Mouse (Mus musculus) forebrain, embryonic 12.5 days (tissue): ENCODE measurements at regions not wholly inside any gene's neighbourhood (a gene's known extent, or its start where the extent isn't known, plus 50 kb on each side); places are given as distances from the start of the nearest gene placed in this dataset.

Experiments
- ATAC-seq: fragments of 200-750 bp; cut with Nextera tagmentation; 2 replicates; pipeline ENCODE4 v1.8.0; 2017; ENCODE audit warnings: moderate TSS enrichment; ENCODE audit not compliant: low FRiP score
- H3K27ac ChIP-seq: fragments of 300-500 bp; sonication (generic); 2 replicates; pipeline ENCODE4 v1.5.1; 2016; ENCODE audit warnings: mild to moderate bottlenecking
- H3K27me3 ChIP-seq: fragments of 300-500 bp; sonication (generic); 2 replicates; pipeline ENCODE4 v1.6.1; 2016; ENCODE audit warnings: mild to moderate bottlenecking
- H3K36me3 ChIP-seq: fragments of 300-500 bp; sonication (generic); replicated peaks from 2 replicates; pipeline ENCODE4 v1.6.1; 2016; ENCODE audit warnings: mild to moderate bottlenecking
- H3K4me1 ChIP-seq: fragments of 300-500 bp; sonication (generic); 2 replicates; pipeline ENCODE4 v1.6.1; 2016
- H3K4me2 ChIP-seq: fragments of 300-500 bp; sonication (generic); 2 replicates; pipeline ENCODE4 v1.6.1; 2016; ENCODE audit warnings: mild to moderate bottlenecking, moderate library complexity
- H3K4me3 ChIP-seq: fragments of 300-500 bp; sonication (generic); replicated peaks from 2 replicates; pipeline ENCODE4 v1.5.1; 2016; ENCODE audit warnings: mild to moderate bottlenecking
- H3K9ac ChIP-seq: fragments of 300-500 bp; sonication (generic); 2 replicates; pipeline ENCODE4 v1.6.1; 2016; ENCODE audit warnings: mild to moderate bottlenecking
- H3K9me3 ChIP-seq: fragments of 300-500 bp; sonication (generic); 2 replicates; pipeline ENCODE4 v1.6.1; 2016
- WGBS: fragments of 180-500 bp; shearing (Covaris S2); methylation state at CpG from one replicate; pipeline ENCODE4 v1.1.7; 2016; 5-methylcytosine and 5-hydroxymethylcytosine counted together

DNA sequence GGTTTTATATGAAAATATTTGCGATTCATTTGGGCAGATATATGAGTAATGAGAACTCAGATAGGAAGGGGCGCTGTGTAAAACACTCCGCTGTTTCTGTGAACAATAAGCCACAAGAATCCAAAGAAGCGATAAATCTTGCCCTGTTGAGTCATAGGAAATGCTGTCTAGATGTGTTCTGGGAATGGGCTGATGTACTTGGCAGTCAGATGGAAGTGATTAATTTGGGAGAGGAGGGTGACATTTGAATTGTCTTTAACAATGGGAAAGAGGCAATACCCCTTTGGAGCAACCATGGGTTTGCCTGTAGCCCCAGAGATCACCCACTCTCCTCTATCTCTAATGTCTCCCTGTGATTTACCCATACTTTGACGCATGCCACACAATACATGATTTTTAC lies 160.4 kb downstream of the Dusp6 start:
- Histone ChIP-seq H3K9ac (no peak overlapping the region), H3K27ac (no peak overlapping the region), H3K4me2 (no peak overlapping the region), H3K4me1 (peaks cover 8% of the 10 kb centered on the region), H3K4me3 (no peak overlapping the region), H3K9me3 (no peaks in the 10 kb centered on the region), H3K27me3 (no peaks in the 10 kb centered on the region), H3K36me3 (no peaks in the 10 kb centered on the region)
- WGBS = 92% methylated on average over 5 of the region's 5 CpGs
- no peak for ATAC-seq

DNA sequence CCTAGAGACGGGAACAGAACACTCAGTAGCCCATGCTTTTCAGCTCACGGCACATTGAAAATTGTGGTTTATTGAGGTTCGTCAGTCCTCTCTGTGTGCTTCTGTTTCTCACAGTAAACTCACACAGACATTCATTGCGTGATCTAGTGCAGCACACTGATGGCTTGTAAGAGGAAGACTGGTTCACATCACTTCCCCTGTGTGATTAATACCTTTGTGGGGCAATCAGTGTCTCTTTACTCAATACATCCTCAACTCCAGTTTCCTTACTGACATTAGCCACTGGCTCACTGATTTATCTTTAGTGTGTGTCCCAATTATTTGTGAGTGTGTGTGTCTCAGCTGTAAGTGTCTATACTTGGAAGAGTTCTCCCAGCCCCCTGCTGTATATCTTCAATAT lies 162.2 kb downstream of the Dusp6 start:
- Histone ChIP-seq H3K4me2 (no peak overlapping the region), H3K27ac (no peak overlapping the region), H3K4me1 (no peaks in the 10 kb centered on the region), H3K27me3 (no peaks in the 10 kb centered on the region), H3K36me3 (no peaks in the 10 kb centered on the region), H3K9me3 (no peaks in the 10 kb centered on the region), H3K9ac (no peak overlapping the region), H3K4me3 (no peak overlapping the region)
- no peak for ATAC-seq
- 94% methylated on average over 4 of the region's 4 CpGs for WGBS

DNA sequence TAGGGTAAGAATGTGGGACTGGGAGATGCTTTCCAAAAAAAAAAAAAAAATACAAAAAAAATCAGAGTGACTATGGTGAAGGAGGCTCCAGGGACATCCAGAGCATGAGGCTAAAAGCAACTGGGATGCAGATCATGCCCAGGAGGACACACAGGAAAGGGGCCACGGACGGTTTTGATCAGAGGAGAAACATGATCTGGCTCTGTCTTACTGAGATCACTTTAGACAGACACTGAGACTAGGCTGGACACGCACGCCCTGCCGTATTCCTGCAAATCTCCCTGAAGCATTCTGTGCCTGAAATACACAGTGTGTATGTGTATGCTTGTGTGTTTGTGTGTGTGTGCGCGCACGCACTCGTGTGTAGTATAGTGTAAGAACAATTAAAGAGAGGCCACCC lies 167.1 kb downstream of the Dusp6 start:
- no peaks in the 10 kb centered on the region for H3K36me3 ChIP-seq
- H3K4me1 ChIP-seq = peaks cover 5% of the 10 kb centered on the region
- H3K27ac ChIP-seq = no peak overlapping the region
- WGBS = 69% methylated on average over 9 of the region's 9 CpGs
- no peak for ATAC-seq
- no peaks in the 10 kb centered on the region for H3K9me3 ChIP-seq
- H3K27me3 ChIP-seq = no peaks in the 10 kb centered on the region
- H3K4me3 ChIP-seq = no peak overlapping the region
- H3K4me2 ChIP-seq = no peak overlapping the region
- H3K9ac ChIP-seq = no peak overlapping the region

DNA sequence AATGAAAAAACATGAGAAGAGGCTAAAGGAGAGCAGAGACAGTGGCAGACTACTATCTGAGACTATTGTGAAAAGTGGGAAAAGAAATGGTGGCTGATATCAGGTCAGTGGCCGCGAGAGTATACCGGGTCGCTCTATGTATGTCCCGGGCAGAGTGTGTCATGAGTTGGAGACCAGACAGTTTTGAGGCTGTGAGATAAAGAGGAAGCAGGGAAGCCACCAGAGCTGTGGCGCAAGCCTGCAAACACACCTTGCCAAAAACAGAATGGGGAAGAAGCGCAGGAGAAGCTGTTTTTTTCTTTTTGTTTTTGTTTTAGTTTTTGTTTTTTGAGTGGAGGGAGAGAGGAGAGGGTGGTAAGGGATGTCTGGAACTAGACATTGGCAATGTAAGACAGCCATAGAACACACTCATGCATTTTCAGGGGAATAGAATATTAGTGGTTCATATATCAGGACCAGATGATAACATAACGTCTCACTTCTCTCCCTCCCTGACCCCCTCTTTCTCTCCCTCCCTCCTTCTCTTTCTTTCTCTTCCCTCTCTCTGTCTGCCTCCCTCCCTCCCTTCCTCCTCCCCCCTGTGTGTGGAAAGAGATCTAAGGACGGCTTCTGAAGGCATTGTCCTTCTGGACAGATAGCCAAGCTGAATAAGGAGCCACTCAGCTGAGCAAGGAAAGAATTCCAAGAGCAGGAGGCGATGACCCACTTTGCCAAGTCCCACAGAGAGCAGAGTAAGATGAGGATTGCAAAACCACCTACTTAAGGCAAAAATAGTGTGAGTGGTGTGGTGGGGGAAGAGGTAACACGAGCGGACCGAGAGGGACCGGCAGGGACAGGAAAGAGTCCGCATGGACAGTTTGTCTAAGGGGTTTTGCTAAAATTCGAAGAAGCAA lies 167.9 kb downstream of the Dusp6 start:
- 68% methylated on average over 16 of the region's 16 CpGs for WGBS
- H3K4me2 ChIP-seq = no peak overlapping the region
- no peak overlapping the region for H3K27ac ChIP-seq

DNA sequence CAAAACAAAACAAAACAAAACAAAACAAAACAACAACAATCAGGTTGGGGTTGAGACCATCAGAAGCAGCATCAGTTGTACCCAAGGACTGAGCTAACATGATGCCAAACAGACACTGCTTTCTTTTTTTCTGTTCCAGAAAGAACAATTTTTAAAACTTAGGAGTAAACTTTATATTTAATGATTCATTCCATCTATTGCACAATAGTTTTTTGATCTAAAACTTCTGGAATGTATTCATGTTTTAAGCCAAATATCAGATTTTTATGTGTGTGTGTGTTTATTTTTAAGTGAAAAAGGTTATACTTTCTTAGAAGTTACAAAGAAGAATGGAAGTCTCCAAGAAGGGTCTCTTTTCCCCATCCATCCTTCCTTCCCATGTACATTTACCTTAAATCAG lies 174.0 kb downstream of the Dusp6 start:
- Histone ChIP-seq H3K4me3 (no peak overlapping the region), H3K4me1 (no peaks in the 10 kb centered on the region; the same call in 1 of the 2 replicates), H3K9me3 (no peaks in the 10 kb centered on the region), H3K27me3 (no peaks in the 10 kb centered on the region), H3K36me3 (no peaks in the 10 kb centered on the region), H3K27ac (no peak overlapping the region), H3K4me2 (no peak overlapping the region), H3K9ac (no peak overlapping the region)
- ATAC-seq = no peak

More for the DNA sequence above, 167.9 kb downstream of the Dusp6 start:
- no peaks in the 10 kb centered on the region for H3K9me3 ChIP-seq
- no peaks in the 10 kb centered on the region for H3K27me3 ChIP-seq
- H3K4me1 ChIP-seq = peaks cover 5% of the 10 kb centered on the region
- no peak overlapping the region for H3K9ac ChIP-seq
- no peak for ATAC-seq
- no peaks in the 10 kb centered on the region for H3K36me3 ChIP-seq
- no peak overlapping the region for H3K4me3 ChIP-seq

DNA sequence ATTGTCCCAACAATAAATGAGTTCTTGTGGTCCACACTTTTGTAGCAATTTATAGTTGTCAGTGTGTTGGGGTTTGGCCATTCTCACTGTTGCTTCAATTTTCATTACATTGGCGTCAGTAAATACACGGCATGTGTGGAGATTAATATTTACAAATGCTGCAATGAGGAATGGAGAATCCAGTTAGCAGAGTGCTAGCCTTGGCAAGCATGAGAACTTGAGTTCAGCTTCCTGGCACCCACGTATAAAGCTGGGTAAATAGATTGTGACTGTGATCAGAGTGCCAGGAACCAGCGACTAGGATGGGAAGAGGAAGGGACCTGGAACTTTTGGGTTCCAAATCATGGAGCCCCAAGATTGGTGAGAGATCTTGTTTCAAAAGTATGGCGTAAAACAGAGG lies 177.1 kb downstream of the Dusp6 start:
- no peaks in the 10 kb centered on the region; the same call in 1 of the 2 replicates for H3K4me1 ChIP-seq
- H3K9me3 ChIP-seq = 0 out of 2 replicates have a peak, but pooled peaks cover 3% of the 10 kb centered on the region
- H3K9ac ChIP-seq = no peak overlapping the region
- no peak overlapping the region for H3K4me2 ChIP-seq
- no peak for ATAC-seq
- no peaks in the 10 kb centered on the region for H3K27me3 ChIP-seq
- H3K36me3 ChIP-seq = no peaks in the 10 kb centered on the region
- 90% methylated on average over 5 of the region's 5 CpGs for WGBS
- no peak overlapping the region for H3K4me3 ChIP-seq
- no peak overlapping the region for H3K27ac ChIP-seq

DNA sequence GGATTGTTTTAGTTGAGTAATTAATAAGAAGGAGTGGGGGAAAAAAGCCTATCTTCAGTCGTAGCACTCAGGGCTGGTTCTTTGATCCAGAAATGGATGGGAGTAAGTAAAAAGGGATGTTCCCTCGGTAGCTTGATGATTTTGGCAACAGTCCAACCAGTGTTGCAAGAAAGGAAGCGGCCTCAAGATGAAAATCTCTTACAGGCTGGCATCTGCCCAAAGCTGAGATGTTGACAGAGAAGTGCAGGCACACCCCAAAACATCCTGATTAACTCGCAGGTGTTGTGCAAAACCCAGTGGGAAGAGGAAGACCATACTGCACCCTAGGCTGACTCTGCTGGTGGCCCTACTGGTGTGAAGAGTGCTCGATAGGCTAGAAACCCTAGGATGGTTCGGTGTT lies 178.0 kb downstream of the Dusp6 start:
- 62% methylated on average over 6 of the region's 6 CpGs for WGBS
- H3K4me3 ChIP-seq = no peak overlapping the region
- no peak overlapping the region for H3K27ac ChIP-seq
- no peak for ATAC-seq
- H3K4me2 ChIP-seq = no peak overlapping the region
- 0 out of 2 replicates have a peak, but pooled peaks cover 5% of the 10 kb centered on the region for H3K9me3 ChIP-seq
- H3K4me1 ChIP-seq = no peaks in the 10 kb centered on the region; the same call in 1 of the 2 replicates
- no peaks in the 10 kb centered on the region for H3K36me3 ChIP-seq
- no peak overlapping the region for H3K9ac ChIP-seq
- no peaks in the 10 kb centered on the region for H3K27me3 ChIP-seq

DNA sequence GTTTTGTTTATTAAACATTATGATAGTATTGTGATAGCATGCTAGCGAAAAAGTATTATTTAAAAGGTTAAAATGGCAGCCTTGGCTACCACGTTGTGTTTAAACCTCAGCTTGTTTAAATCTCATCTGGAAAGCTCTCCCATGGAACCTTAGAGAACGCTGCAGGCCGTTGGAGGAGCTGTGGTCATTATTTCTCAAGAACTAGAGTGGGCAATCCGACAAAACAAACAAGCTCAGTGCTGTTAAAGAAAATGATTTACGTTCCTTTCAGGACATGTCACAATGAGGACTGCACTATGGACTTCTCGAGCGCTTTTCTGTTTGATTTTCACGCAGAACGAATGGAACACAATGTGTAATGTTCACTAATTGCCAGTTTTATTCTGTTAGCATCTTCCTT lies 178.9 kb downstream of the Dusp6 start:
- no peaks in the 10 kb centered on the region for H3K36me3 ChIP-seq
- WGBS = 45% methylated on average over 10 of the region's 10 CpGs

DNA sequence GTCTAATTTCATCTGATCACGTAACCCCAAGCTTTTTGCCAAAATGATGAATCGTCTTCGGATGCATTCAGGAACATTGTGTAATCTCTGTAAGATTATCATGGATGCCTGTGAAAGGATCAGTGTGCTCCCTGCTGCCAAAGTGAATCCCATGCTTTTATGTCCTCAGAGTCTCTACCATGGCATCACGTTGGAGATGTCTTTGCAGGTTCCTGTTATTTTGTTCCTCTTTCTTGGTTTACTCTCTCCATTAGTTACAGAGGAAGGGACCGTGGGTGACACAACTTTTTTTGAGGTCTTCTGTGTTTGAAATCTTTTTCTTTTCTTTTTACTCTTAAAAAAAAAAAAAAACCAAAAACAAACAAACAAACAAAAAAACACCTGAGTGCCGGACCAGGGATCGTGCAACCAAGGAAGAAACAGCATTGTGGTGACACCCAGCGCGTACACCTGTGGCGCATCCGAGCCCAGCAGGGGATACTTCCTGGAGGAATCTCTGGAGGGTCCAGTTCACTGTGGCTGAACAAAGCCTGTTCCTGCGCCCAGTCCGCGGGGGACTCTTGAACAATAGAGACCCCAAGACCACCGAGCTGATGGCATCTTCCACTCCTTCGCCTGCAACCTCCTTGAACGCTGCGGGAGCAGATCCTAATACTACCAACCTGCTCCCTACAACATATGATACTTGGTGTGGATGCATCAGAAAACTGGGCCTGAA lies 180.6 kb downstream of the Dusp6 start:
- H3K36me3 ChIP-seq = no peaks in the 10 kb centered on the region
- H3K9me3 ChIP-seq = 0 out of 2 replicates have a peak, but pooled peaks cover 5% of the 10 kb centered on the region
- no peaks in the 10 kb centered on the region; the same call in 1 of the 2 replicates for H3K4me1 ChIP-seq
- H3K27ac ChIP-seq = no peak overlapping the region
- no peak for ATAC-seq
- 90% methylated on average over 18 of the region's 18 CpGs for WGBS
- H3K4me3 ChIP-seq = no peak overlapping the region
- H3K27me3 ChIP-seq = no peaks in the 10 kb centered on the region
- no peak overlapping the region for H3K9ac ChIP-seq
- no peak overlapping the region for H3K4me2 ChIP-seq

More for the DNA sequence above, 178.9 kb downstream of the Dusp6 start:
- H3K4me2 ChIP-seq = no peak overlapping the region
- 0 out of 2 replicates have a peak, but pooled peaks cover 5% of the 10 kb centered on the region for H3K9me3 ChIP-seq
- ATAC-seq = no peak
- H3K27ac ChIP-seq = no peak overlapping the region
- no peak overlapping the region for H3K4me3 ChIP-seq
- no peak overlapping the region for H3K9ac ChIP-seq
- H3K27me3 ChIP-seq = no peaks in the 10 kb centered on the region
- H3K4me1 ChIP-seq = no peaks in the 10 kb centered on the region; the same call in 1 of the 2 replicates

DNA sequence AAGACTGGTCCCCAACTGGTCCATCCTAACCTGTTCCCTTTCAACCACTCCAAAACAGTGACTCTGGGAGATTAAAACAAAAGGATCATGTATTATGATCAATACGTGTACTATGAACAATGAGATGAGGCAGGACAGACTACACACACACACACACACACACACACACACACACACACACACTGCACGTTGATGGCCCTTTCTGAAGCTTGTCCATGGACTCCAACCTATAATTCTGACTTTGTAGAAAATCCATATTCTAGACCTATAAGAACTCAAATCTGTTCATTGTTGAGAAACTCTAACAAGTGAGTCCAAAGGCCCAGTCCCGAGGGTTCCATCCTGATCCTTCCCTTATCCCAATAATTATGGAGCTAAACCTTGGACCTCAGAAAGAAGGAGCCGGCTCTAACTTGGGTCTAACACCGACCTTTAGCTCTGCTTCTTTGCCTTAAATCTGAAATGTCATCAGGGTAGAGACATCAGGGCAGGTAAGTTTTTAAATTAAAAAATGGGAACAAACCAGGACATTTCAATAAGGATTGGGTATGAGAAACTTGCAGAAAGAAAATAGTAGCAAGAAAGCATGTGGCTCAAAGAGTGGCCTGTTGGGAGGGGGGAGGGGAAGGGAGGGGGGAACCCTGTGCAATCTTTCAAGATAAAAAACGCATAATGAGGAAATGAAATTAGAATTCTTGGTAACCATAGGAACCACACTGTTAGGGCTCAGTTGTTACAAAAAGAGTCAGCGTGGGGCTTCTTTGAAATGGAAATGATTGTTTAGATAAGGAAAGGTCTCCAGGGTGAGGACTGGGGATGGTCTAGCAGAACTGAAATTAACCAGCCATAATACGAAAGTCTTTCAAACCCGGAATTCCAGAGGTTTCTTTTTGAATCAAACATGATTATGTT lies 187.9 kb downstream of the Dusp6 start:
- no peak overlapping the region for H3K4me2 ChIP-seq
- H3K27ac ChIP-seq = peak overlapping the region; percentile 42; the same call in 1 of the 2 replicates
- H3K36me3 ChIP-seq = no peaks in the 10 kb centered on the region
- H3K9me3 ChIP-seq = no peaks in the 10 kb centered on the region
- H3K27me3 ChIP-seq = no peaks in the 10 kb centered on the region
- no peak overlapping the region for H3K4me3 ChIP-seq
- 27% methylated on average over 9 of the region's 9 CpGs for WGBS
- peaks cover 15% of the 10 kb centered on the region for H3K4me1 ChIP-seq
- ATAC-seq = peak; percentile 93
- no peak overlapping the region for H3K9ac ChIP-seq

DNA sequence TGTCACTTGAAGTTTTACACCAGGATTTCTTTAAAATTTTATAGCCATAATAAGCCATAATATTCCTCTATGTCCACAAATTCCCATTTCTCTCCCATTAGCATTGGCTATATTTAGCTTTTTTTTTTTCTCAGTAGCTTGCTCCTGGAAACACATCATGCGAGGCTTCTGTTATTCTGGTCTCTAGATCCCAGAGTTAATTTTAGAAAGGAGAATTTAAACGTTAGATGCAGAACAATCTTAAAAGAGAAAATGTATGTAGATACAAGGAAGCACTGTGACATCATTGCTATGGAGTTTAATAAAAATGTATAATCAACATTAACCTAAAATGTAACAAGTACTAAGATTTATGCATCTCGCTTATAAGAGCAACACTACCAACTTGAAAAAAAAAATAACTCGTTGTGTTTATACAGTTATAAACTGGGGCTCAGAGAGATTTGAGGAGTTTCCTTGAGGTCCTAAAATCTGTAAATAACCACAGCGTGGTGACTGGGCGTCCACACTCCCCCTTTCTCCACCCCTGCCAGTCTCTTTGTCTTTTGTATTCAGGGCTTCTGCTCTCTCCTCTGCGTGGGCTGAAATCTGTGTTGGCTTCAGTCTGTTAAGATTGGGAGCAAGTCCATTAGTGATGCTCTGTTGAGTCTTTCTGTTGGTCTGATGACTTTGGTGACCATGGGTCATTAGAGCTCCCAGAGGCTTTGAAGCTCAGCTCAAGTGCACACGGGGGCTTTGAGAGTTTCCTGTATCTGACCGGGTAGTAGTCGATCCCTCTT lies 188.8 kb downstream of the Dusp6 start:
- Histone ChIP-seq H3K27ac (peak overlapping the region; percentile 71), H3K4me3 (no peak overlapping the region)
- 0 out of 2 replicates have a peak, but pooled peaks have one; percentile 17 for ATAC-seq

More for the DNA sequence above, 188.8 kb downstream of the Dusp6 start:
- H3K4me2 ChIP-seq = no peak overlapping the region
- H3K9me3 ChIP-seq = no peaks in the 10 kb centered on the region
- WGBS = 18% methylated on average over 10 of the region's 10 CpGs
- no peaks in the 10 kb centered on the region for H3K27me3 ChIP-seq
- no peak overlapping the region for H3K9ac ChIP-seq
- H3K36me3 ChIP-seq = no peaks in the 10 kb centered on the region
- peaks cover 15% of the 10 kb centered on the region for H3K4me1 ChIP-seq
